Mouse (Mus musculus) hindbrain, postnatal 0 days (tissue): Measurements from ENCODE around the gene Zfp87. TPM values are rescaled to one million over a fixed set of nuclear protein-coding genes. Genes with fewer than 3 reads are reported as not detected.

Source experiments
- ATAC-seq: fragments of 200-750 bp; cut with Nextera tagmentation; 2 replicates; pipeline ENCODE4 v1.8.0; 2017; ENCODE audit warnings: mild to moderate bottlenecking, moderate TSS enrichment, moderate library complexity
- DNase-seq: peaks from one replicate; pipeline ENCODE4 v3.0.0-alpha.2; 2015; ENCODE audit warnings: low spot score
- H3K27ac ChIP-seq: fragments of 300-500 bp; sonication (generic); 2 replicates; pipeline ENCODE4 v1.5.1; 2014; ENCODE audit warnings: mild to moderate bottlenecking
- H3K27me3 ChIP-seq: fragments of 300-500 bp; sonication (generic); 2 replicates; pipeline ENCODE4 v1.6.1; 2014; ENCODE audit warnings: low read length, mixed read lengths; ENCODE audit not compliant: insufficient read depth
- H3K36me3 ChIP-seq: fragments of 300-500 bp; sonication (generic); 2 replicates; pipeline ENCODE4 v1.6.1; 2014; ENCODE audit warnings: low read length, mixed read lengths; ENCODE audit not compliant: insufficient read depth
- H3K4me1 ChIP-seq: fragments of 300-500 bp; sonication (generic); 2 replicates; pipeline ENCODE4 v1.6.1; 2014; ENCODE audit warnings: antibody characterized with exemption, low read length, mixed read lengths; ENCODE audit not compliant: insufficient read depth
- H3K4me2 ChIP-seq: fragments of 300-500 bp; sonication (generic); 2 replicates; pipeline ENCODE4 v1.6.1; 2014; ENCODE audit warnings: low read depth, mild to moderate bottlenecking, low read length, moderate library complexity, mixed read lengths
- H3K4me3 ChIP-seq: fragments of 300-500 bp; sonication (generic); 2 replicates; pipeline ENCODE4 v1.5.1; 2014; ENCODE audit warnings: low read length
- H3K9ac ChIP-seq: fragments of 300-500 bp; sonication (generic); replicated peaks from 2 replicates; pipeline ENCODE4 v1.6.1; 2014; ENCODE audit warnings: mild to moderate bottlenecking, low read length, moderate library complexity, mixed read lengths
- H3K9me3 ChIP-seq: fragments of 300-500 bp; sonication (generic); 2 replicates; pipeline ENCODE4 v1.6.1; 2016; ENCODE audit warnings: low read length, mixed read lengths
- CTCF ChIP-seq: IDR thresholded peaks from 2 replicates; pipeline ENCODE4 v1.5.1; 2016; ENCODE audit warnings: antibody characterized with exemption, control low read depth, low read depth
- WGBS: fragments of 180-500 bp; shearing (Covaris S2); extraction: QIAGEN DNeasy Blood & Tissue Kit; methylation state at CpG from one replicate; pipeline ENCODE4 v1.1.7; 2014; 5-methylcytosine and 5-hydroxymethylcytosine counted together
- polyA plus RNA-seq: library from polyadenylated mRNA; unstranded; fragments of >200 nt; fragmentation: Nextera tagmentation; extraction: Ambion mirVana; gene quantifications from 2 replicates; pipeline ENCODE4 v1.2.1, GENCODE M21; 2015
- total RNA-seq: library from RNA; depleted of rRNA; stranded (reverse); fragments of >200 nt; gene quantifications from 2 replicates; pipeline ENCODE4 v1.2.3, GENCODE M21; 2014

Zfp87 gene
- total and polyA plus RNA-seq, 2 experiments from 2014 or later = 23.4 to 33.3 TPM

DNA sequence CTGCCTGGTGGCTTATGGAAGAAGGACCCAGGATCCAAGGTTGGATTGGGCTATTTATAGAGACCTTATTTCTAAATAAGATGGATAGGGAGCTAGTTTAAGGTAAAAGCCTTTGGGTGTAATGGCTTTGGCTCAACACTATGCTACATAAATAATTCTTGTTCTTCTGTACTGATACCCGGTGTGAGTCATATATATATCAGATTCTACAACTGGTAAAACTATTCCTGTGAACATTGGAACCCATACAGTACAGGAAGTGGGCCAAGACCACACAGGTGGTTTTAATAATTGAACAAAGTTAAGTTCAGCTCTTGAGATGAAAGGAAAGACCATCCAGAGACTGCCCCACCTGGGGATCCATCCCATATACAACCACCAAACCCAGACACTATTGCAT is 25.1 kb downstream of the Zfp87 start:
- H3K4me1 ChIP-seq = peaks cover 8% of the 10 kb centered on the region
- H3K9me3 ChIP-seq = no peaks in the 10 kb centered on the region
- no peaks in the 10 kb centered on the region for H3K36me3 ChIP-seq
- peak overlapping the region; percentile 90; the same call in 1 of the 2 replicates for H3K4me2 ChIP-seq
- H3K27ac ChIP-seq = no peak overlapping the region
- DNase-seq (no peak), ATAC-seq (0 out of 2 replicates have a peak, but pooled peaks have one; percentile 11)
- no peak overlapping the region for H3K9ac ChIP-seq
- no peak for TF ChIP-seq CTCF
- WGBS = 83% methylated on average over 1 of the region's 1 CpGs
- peak overlapping the region; percentile 78; the same call in 1 of the 2 replicates for H3K4me3 ChIP-seq
- no peaks in the 10 kb centered on the region for H3K27me3 ChIP-seq

DNA sequence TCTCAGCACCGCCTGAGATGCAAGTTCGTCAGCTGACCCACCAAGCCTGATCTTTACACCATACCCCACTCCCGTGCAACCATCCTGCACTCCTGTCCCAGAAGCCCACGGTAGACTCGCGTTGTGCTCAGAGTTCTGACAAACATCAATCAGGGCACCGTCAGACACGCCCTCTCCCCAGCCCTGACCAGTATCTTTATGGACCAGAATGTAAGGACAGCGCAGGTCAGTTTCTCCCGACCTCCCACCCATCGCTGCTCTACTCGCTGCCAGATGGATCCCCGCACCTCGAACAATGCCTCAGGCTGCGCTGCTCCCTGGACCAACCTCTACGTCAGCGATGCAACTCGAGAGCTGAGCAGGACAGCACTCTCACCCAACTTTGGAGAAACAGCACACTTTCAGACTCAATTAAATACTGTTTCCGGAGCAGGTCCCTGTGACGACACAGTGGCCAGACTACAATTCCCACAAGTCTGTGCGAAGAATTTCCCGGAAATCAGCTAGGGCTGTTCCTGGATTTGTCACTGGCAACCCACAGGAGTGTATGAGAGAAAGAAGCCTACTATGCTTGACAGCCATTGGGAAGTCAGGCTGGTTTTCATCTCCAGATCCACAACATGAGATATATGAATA is 25.8 kb downstream of the Zfp87 start, which contains the start of gene Zfp58:
Gene Zfp58, minus strand, starts transcription at position 472 of the 636 bp plus-strand sequence.
- no peak for TF ChIP-seq CTCF
- DNase-seq (peak; percentile 95), ATAC-seq (peak; percentile 97)
- Histone ChIP-seq H3K36me3 (0 out of 2 replicates have a peak, but pooled peaks cover 1% of the 10 kb centered on the region), H3K4me1 (peaks cover 8% of the 10 kb centered on the region), H3K27me3 (no peaks in the 10 kb centered on the region), H3K9me3 (peaks cover under 1% of the 10 kb centered on the region; the same call in 1 of the 2 replicates), H3K4me3 (peak within 1 kb of the TSS; percentile 78), H3K4me2 (peak within 1 kb of the TSS; percentile 90), H3K27ac (no peak within 1 kb of the TSS; the same call in 1 of the 2 replicates), H3K9ac (peak within 1 kb of the TSS; percentile 59)
- 2% methylated on average over 22 of the region's 22 CpGs for WGBS

DNA sequence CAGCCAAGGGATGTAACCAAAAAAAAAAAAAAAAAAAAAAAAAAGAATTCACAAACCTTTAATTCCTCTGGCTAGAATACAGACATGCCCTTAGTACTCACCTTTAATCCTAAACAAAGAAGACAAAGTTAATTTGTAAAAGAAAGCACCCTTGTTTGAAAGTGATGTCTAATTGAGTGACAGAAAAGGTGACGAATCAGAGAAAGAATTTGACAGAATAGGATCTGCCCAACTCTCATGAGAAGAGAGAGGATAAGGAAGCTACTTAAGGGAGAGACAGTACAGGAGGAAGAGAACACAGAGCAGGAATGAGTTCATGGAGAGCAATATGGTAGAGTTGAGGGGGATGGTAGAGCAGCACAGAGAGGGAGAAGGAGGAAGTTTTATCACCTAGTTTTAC is 30.3 kb downstream of the Zfp87 start:
- no peaks in the 10 kb centered on the region for H3K27me3 ChIP-seq
- no peak for TF ChIP-seq CTCF
- no peak overlapping the region for H3K9ac ChIP-seq
- ATAC-seq (no peak), DNase-seq (no peak)
- peaks cover 8% of the 10 kb centered on the region for H3K4me1 ChIP-seq
- WGBS = 94% methylated on average over 1 of the region's 1 CpGs
- no peak overlapping the region for H3K4me2 ChIP-seq
- peaks cover 16% of the 10 kb centered on the region for H3K9me3 ChIP-seq
- H3K4me3 ChIP-seq = no peak overlapping the region
- peaks cover 30% of the 10 kb centered on the region for H3K36me3 ChIP-seq
- no peak overlapping the region for H3K27ac ChIP-seq

DNA sequence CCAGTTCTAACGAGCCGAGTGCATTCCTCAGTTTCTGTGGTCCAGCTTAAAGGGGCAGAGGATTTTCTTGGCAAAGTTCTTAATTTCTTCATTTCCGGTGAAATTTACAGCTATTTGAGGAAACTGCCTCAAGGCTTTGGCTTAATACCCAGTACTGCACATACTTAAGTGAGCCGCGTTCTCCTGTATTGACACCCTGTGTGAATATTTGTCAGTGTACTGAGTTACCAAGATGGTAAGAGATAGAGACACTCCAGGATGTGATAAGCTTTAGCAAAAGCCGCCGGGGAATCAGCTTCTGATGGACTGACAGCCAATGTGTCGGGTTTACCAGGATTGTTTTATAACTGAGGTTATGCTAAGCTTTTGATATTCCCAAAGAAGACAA is 41.6 kb downstream of the Zfp87 start:
- Histone ChIP-seq H3K27me3 (no peaks in the 10 kb centered on the region), H3K4me3 (peak overlapping the region; percentile 64), H3K4me1 (no peaks in the 10 kb centered on the region), H3K27ac (peak overlapping the region; percentile 54; the same call in 1 of the 2 replicates), H3K9ac (peak overlapping the region; percentile 59), H3K36me3 (no peaks in the 10 kb centered on the region), H3K4me2 (peak overlapping the region; percentile 67), H3K9me3 (no peaks in the 10 kb centered on the region)
- 42% methylated on average over 8 of the region's 8 CpGs for WGBS
- no peak for TF ChIP-seq CTCF
- ATAC-seq = no peak; the same call in none of the 2 replicates
- no peak for DNase-seq

DNA sequence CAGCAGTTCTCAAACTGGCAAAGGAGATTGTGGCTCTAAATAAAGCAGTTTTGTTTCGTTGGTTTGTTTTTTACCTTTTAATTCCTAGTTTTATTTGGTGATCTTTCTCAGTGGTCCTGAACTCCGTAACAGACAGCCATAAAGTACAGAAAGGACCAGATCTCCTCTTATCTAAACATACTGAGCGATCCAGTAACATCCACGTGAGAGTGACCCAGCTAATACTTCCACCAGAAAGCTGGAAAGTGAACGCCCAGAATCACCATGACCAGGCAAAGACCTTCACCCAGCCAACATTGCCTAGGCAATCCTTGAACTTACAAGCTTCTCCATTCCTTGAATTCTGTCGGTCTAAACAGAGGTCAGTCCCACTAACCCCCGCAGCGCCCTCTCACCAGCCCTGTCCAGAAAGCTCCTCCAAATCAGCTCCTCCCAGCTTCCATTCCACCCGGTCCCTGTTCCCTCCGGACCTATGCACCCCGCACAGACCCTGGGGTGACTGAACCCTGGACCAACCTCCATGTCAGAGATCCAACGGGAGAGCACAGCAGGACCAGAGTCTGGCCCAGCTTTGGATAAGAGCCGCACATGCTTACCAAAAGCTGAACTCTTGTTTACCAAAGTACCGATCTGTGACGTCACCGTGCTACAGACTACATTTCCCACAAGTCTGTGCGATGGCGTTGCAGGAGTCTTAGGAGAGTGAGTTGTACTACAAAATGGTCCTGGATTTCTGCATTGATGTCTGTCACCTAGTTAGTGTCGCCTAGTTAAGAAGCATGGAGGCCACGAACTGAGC is 42.2 kb downstream of the Zfp87 start, which contains the start of gene Zfp874b:
Gene Zfp874b, minus strand, starts transcription at position 634 of the 799 bp plus-strand sequence.
- H3K27me3 ChIP-seq = no peaks in the 10 kb centered on the region
- H3K4me1 ChIP-seq = no peaks in the 10 kb centered on the region
- H3K9me3 ChIP-seq = no peaks in the 10 kb centered on the region
- TF ChIP-seq CTCF = no peak
- H3K9ac ChIP-seq = peak within 1 kb of the TSS; percentile 59
- WGBS = 4% methylated on average over 20 of the region's 20 CpGs
- DNase-seq = peak; percentile 94
- peak within 1 kb of the TSS; percentile 64 for H3K4me3 ChIP-seq
- H3K4me2 ChIP-seq = peak within 1 kb of the TSS; percentile 67
- peak; percentile 97 for ATAC-seq
- H3K36me3 ChIP-seq = no peaks in the 10 kb centered on the region
- H3K27ac ChIP-seq = peak within 1 kb of the TSS; percentile 54; the same call in 1 of the 2 replicates

DNA sequence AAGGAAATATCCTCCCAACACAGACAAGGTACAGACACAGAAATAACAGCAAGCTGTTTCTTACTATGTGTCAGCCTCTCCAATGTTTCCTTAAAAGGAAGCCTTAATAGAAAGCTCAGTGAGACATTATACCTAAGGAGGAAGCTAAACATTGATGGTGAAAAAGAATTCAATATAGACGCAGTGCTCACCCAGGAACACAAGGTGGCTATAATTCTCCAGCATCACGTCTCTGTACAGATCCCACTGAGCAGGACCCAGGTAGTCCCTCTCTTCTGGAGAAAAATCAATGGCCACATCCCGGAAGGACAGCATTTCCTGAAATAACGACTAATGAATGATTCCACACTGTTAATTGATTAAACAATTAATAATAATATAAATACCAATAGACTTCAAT is 44.4 kb downstream of the Zfp87 start:
- DNase-seq = no peak
- TF ChIP-seq CTCF = no peak
- WGBS = 61% methylated on average over 4 of the region's 4 CpGs

More for the DNA sequence above, 44.4 kb downstream of the Zfp87 start:
- Histone ChIP-seq H3K9ac (no peak overlapping the region), H3K36me3 (no peaks in the 10 kb centered on the region), H3K27ac (no peak overlapping the region), H3K27me3 (no peaks in the 10 kb centered on the region), H3K9me3 (no peaks in the 10 kb centered on the region), H3K4me2 (no peak overlapping the region), H3K4me1 (no peaks in the 10 kb centered on the region), H3K4me3 (no peak overlapping the region)
- no peak for ATAC-seq
